Mouse (Mus musculus) gastrocnemius, adult 2 months (tissue): ENCODE data around the gene Cdh13. TPM values are rescaled to one million over a fixed set of nuclear protein-coding genes. Genes with fewer than 3 reads are reported as not detected.

Experiments used
- DNase-seq: peaks from one replicate; pipeline ENCODE4 v3.0.0; 2022
- H3K27ac ChIP-seq: fragments of 200-600 bp; 2 replicates; pipeline ENCODE4 v1.8.1; 2022; ENCODE audit warnings: mild to moderate bottlenecking
- H3K4me3 ChIP-seq: fragments of 200-600 bp; 2 replicates; pipeline ENCODE4 v1.8.1; 2022; ENCODE audit warnings: mild to moderate bottlenecking, moderate library complexity
- CTCF ChIP-seq: fragments of 200-600 bp; IDR thresholded peaks from 2 replicates; pipeline ENCODE4 v1.8.1; 2022; ENCODE audit warnings: antibody characterized with exemption, mild to moderate bottlenecking, moderate library complexity
- intact Hi-C: fragments of 180-260 bp; cut with DNase I; formaldehyde crosslinking; loops from one replicate; pipeline ENCODE4 v1.15.1; 2025
- total RNA-seq, 2 experiments: library from RNA; stranded (reverse); gene quantifications; 2 replicates each; pipeline ENCODE4 v1.2.3; 2021

Gene Cdh13
- total RNA-seq, 2 experiments from 2014 or later: 88.3 to 104 TPM

DNA sequence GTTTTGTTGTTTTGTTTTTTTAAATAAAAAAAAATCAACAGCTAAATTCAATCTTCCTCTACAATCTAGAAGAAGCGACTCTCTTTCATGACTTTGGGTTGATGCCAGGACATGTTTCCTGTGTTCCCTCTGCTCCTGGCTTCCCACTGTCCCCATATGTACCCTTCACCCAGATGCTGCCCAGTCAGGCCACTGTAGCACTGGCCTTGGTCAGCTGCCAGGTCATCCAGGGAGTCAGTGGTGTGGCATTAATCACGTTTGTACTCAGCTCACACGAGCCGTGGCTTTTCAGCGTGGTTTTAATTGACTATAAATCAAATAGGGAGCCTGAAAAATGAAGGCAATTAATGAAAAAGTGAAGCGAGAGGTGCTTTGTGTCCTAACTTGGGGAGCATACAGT is 229.7 kb downstream of the Cdh13 start:
- H3K27ac ChIP-seq: no peak overlapping the region
- DNase-seq: peak; percentile 37
- no peak for TF ChIP-seq CTCF
- intact Hi-C loops: loop anchor here (10.0 kb wide), 2 partner anchors 228 to 342 kb away; partner anchors contain the start of gene Cdh13
- no peak overlapping the region for H3K4me3 ChIP-seq

DNA sequence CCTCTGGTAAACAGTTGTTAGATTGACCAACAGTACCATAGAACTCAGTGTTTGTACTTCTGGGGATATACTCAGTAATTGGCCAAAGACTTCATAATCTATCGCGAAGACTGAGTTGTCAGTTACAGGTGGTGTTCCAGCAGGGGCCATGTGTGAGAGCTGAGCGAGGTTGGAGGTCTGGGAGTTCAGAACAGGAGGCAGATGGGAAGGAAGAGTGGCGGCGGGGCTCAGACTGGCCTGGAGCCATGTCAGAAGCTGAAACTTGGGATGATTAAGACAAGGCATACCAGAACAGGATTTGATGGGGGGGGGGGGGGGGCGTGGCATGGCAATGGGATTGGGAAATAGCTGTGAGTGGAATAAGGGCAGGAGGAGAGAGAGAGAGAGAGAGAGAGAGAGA is 232.1 kb downstream of the Cdh13 start:
- Histone ChIP-seq H3K4me3 (no peak overlapping the region), H3K27ac (no peak overlapping the region)
- DNase-seq: no peak
- TF ChIP-seq CTCF: no peak
- intact Hi-C loops: loop anchor here (10.0 kb wide), 2 partner anchors 231 to 339 kb away; partner anchors contain the start of gene Cdh13

- intact Hi-C loops: loop anchor here (10.0 kb wide), 2 partner anchors 232 to 338 kb away; partner anchors contain the start of gene Cdh13
- no peak for DNase-seq
- H3K27ac ChIP-seq: no peak overlapping the region
- no peak for TF ChIP-seq CTCF
- no peak overlapping the region for H3K4me3 ChIP-seq
These were observed 233.5 kb downstream of the Cdh13 start for GRCm38 (mm10) chr8:118517071-118517470.

DNA sequence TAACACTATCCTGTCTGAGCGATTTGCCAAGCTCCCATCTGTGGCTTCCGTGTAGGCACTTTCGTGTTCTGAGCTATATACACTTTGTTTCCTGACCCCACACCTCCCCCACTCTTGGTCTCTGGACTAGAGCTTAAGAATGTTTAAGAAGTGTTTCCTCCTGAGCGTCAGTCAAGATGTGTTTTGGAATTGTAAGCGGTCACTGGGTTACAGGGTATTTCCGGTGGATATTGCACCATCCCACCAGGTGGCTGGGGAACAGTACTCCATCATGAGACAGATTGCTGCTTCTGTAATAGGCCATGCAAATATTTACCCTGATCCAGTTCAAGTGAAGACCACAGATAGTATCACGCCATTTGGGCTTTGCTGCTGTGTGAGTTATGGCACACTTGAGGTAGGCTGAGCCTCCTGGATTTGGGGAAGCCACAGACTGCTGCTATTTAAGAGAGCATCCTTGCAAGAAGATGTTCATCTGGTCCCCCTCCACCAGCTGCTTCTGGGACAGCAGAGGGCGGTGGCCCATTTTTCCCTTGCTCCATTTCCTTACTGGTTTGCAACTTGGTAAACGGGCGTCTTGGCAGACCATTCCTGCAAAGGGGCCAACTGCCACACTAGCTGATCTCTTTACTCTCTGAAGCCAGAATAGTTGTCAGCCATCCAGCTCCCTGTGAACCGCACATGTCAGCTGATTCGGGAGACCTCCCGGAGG is 234.7 kb downstream of the Cdh13 start:
- intact Hi-C loops: loop anchor here (10.0 kb wide), 2 partner anchors 233 to 337 kb away; partner anchors contain the start of gene Cdh13
- Histone ChIP-seq H3K27ac (peak overlapping the region; percentile 55), H3K4me3 (peak overlapping the region; percentile 35; the same call in 1 of the 2 replicates)
- DNase-seq: peak; percentile 86
- TF ChIP-seq CTCF: peak; percentile 50

GRCm38 (mm10) chr8:118518742-118519102 is 235.2 kb downstream of the Cdh13 start:
- no peak for DNase-seq
- H3K4me3 ChIP-seq: peak overlapping the region; percentile 35; the same call in 1 of the 2 replicates
- intact Hi-C loops: loop anchor here (10.0 kb wide), 2 partner anchors 234 to 336 kb away; partner anchors contain the start of gene Cdh13
- no peak for TF ChIP-seq CTCF
- peak overlapping the region; percentile 55 for H3K27ac ChIP-seq

DNA sequence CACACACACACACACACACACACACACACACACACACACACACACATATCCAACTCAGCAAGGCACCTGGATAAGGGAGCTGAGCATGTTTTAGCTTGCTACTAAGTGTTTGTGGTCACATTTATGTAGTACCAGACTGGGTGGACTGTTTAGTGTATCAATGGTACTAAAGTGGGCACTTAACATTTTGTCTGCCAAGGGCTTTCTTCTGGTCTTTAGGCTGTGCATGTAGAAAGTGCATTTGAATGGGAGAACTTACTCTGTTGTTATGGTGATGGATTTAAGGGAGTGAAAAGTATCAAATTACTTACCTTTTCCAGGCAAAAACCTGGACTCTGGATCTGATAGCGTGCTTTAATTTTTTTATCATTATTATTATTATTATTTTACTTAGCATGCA is 240.4 kb downstream of the Cdh13 start:
- H3K27ac ChIP-seq: no peak overlapping the region
- no peak for DNase-seq
- intact Hi-C loops: no loop called here
- no peak overlapping the region for H3K4me3 ChIP-seq
- TF ChIP-seq CTCF: no peak

DNA sequence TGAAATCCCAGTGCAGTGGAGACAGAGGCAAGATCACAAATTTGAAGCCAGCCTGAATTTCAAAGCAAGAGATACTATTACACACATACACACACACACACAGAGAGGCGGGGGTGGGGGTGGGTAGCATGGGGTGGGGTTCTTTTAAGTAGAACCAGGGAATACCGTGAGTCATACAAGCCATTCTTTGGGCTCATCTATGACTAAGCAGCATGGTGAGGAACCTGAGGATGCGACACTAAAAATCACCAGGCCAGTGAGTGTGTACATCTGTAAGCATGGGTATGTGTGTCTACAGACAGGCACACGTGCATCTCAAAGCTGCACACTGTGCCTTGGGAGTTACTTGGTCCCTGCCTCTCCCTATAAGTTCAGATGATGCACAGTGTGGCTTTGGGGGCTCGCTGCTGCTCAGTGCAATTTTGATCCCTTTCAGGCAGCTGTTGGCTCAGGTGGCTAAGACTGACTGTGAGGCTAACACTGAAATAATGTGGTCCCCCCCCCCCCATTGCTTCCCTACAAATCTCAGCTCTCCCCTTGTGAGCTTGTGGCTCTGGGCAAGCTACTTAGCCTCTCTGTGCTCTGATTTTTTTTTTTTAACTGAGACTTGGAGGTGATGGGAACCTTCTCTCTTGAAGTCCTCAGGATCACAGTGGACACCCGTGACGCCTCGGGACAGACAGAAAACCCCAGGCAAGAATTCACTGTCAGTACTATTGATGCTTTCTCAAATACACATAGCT is 255.5 kb downstream of the Cdh13 start:
- DNase-seq: no peak
- intact Hi-C loops: no loop called here
- TF ChIP-seq CTCF: no peak
- H3K4me3 ChIP-seq: no peak overlapping the region
- no peak overlapping the region for H3K27ac ChIP-seq

DNA sequence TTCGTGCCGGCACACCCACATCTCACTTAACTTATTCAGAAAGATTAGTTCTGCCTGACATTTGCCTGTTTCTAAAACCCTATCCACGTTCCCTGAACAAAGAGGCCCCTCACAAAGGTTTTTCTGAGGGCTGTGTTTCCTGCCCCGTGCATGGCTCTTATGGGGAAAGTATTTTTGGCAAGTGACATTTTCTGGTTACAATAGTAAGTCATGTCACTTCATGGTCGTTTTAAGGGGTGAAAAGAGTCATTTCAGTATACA is 256.0 kb downstream of the Cdh13 start:
- intact Hi-C loops: no loop called here
- no peak for DNase-seq
- H3K4me3 ChIP-seq: no peak overlapping the region
- H3K27ac ChIP-seq: no peak overlapping the region
- TF ChIP-seq CTCF: no peak

GRCm38 (mm10) chr8:118539941-118540340 is 256.4 kb downstream of the Cdh13 start:
- DNase-seq: no peak
- intact Hi-C loops: no loop called here
- no peak for TF ChIP-seq CTCF
- Histone ChIP-seq H3K27ac (no peak overlapping the region), H3K4me3 (no peak overlapping the region)

DNA sequence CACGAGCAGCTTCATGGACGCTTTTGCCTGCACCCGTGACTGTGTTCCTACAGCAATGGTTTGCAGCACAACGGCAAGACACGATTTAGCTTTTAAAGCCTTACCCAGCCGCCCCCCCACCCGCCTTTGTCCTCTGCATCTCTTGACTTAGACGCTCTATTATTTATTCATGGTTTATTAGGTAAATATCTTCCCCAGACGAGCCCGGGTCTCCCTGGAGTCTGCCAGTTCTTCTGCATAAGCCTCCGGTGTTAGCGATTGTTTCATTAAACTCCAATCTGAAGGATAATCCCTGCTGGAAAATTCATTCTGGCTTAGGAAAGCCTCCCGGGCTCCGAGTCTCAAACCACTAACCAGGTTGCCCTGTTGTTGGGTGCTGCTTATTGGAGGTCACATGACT is 268.9 kb downstream of the Cdh13 start:
- Histone ChIP-seq H3K4me3 (no peak overlapping the region), H3K27ac (no peak overlapping the region)
- intact Hi-C loops: no loop called here
- no peak for DNase-seq
- TF ChIP-seq CTCF: no peak

DNA sequence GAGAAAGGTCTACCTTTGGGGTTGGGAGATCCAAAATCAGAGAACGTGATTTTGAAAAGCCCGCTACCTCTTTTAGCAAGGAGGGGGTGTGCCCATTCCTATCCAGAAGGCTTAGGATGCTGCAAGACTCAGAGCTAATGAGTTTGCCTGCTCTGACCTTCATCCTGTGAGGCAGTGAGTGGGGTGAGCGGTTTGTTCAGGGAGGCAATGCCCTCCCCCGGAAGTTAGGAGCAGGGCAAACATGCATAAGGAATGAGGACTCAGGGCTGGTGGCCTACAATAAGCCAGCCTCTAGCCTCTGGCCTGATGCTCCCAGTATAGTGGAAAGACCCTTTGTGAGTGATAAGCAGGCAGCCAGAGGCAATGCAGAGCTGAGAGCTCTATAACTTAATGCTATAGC is 269.3 kb downstream of the Cdh13 start:
- Histone ChIP-seq H3K4me3 (no peak overlapping the region), H3K27ac (no peak overlapping the region)
- intact Hi-C loops: no loop called here
- no peak for TF ChIP-seq CTCF
- no peak for DNase-seq

DNA sequence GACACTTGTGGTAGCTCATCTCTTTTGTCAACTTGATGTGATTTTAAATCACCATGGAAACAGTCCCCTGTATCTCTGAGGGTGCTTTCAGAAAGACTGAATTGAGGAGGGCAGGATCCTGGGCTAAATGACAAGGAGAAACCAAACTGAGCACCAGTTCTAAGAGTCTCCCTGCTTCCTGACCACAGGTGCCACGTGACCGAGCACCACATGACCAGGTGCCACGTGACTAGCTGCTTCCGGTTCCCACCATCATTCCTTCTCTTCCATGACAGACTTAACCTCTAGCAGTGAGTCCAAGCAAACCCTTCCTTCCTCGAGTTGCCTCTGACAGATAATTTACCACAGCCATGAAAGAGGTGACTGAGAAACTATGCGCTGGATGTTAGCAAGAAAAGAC is 280.5 kb downstream of the Cdh13 start:
- H3K27ac ChIP-seq: no peak overlapping the region
- DNase-seq: peak; percentile 24
- intact Hi-C loops: no loop called here
- no peak for TF ChIP-seq CTCF
- peak overlapping the region; percentile 9; the same call in 1 of the 2 replicates for H3K4me3 ChIP-seq

- peak; percentile 23 for DNase-seq
- Histone ChIP-seq H3K4me3 (no peak overlapping the region), H3K27ac (peak overlapping the region; percentile 48; the same call in 1 of the 2 replicates)
- TF ChIP-seq CTCF: no peak
- intact Hi-C loops: no loop called here
These were observed 281.7 kb downstream of the Cdh13 start for GRCm38 (mm10) chr8:118565186-118565585.
